Mouse (Mus musculus): ENCODE measurements around the gene Hes1. TPM values are rescaled to one million over a fixed set of nuclear protein-coding genes. Genes with fewer than 3 reads are reported as not detected.
"Not testable (repeated sequence)": the region's sequence is repeated elsewhere in the genome, so short reads cannot be mapped to it uniquely, and the experiment has no call there.

Gene Hes1
- total RNA-seq, 2 experiments from 2014 or later: 18.0 to 24.2 TPM

DNA sequence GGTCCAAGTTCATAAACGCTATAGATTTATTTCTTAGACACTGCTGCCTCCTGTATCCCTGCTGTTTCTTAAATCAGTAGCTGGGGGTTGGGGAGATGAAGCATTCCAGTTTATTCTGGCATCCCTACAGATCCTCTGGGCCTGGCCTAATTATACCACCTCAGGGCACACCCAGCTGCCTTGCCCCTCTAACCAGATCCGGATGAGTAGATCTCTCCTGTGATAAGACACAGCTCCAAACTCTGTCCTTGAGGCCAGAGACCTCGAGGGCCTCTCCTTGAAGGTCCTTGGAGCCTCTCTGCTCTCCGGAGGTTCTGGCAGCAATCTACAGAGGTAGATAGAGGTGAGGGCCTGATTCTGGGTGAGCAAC is 5.4 kb downstream of the Hes1 start:
- DNase-seq (ENCODE audit: extremely low spot score in 1 of 2, low spot score in 1 of 2): peak in 1 of 2 experiments; percentile 10

DNA sequence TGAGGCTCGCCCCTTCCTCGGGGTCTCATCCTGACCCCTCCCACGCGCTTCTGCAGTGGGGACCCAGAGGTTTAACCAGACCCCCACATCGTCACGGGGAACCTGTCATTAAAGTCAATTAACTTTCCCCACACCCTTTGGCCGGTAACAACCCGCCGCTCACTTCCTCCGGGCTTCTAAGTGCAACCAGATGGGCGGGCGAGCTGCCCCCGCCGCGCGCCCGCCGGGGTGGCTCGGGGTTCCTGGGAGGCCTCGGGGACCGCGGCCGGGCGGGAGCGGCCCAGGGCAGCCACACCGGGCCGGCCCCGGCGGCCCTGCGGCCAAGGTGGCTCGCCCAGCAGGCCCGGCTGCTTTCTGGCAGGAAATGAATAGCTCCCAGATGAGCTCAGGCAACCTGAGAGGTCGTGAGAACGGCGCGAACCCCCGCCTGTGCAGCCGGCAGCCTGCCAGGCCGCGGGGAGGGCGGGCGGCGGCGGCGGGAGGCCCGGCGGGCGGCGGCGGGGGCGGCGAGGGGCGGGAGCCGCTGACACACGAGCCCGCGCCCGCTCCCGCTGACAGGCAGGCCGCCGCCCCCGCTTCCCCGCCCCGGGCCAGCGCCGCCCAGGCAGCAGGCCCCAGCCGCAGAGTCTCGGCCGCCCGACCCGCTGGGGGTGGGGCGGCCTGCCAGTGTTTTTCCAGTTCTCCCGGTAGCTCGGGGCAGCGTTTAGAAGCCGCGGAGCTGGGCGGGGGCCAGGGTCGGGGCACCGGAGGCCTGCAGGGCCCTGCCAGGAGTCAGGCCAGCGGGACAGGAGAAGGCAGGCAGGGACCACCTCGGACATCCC is 6.0 kb downstream of the Hes1 start:
- peak; percentile 59 to 61 for DNase-seq (ENCODE audit: extremely low spot score in 1 of 2, low spot score in 1 of 2)

DNA sequence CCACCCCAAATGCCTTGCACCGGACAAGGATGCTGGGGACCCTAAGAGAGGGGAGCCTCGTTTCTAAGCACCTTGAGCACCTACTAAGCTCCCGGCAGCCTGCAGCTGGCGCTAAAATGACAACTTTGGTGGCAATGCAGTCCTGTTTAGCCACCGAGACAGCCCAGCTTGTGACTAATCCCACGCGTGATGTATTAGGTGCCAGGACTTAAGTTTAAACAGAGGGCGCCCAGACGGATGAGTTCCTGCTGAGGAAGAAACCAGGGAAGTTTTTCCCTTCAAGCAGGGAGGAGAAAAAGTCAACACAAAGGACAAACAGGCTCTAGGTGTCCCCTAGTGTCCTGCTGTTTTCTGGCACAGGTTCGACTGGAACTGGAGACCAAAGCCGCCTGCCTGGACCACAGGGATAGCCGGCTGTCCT is 6.6 kb downstream of the Hes1 start:
- DNase-seq (ENCODE audit: extremely low spot score in 1 of 2, low spot score in 1 of 2): peak in 1 of 2 experiments; percentile 31

DNA sequence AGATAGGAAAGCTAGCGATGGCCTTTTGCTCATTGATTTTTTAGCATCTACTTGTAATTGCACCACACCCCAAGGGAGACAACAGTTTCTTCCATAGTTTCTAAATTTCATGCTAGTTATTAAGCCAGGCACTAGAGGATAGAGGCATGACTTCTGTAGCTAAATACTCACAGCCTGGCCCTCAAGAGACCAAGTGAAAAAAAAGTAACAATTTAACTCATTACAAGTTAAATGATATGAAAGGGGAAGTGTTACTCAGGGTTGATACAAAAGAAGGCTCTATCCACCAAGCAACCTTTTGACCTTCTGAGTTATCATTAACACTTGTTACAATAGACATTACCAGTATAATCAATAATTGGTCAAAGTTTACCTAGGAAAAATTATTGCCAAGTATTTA is 9.1 kb downstream of the Hes1 start:
- DNase-seq (ENCODE audit: extremely low spot score in 1 of 2, low spot score in 1 of 2): no peak

DNA sequence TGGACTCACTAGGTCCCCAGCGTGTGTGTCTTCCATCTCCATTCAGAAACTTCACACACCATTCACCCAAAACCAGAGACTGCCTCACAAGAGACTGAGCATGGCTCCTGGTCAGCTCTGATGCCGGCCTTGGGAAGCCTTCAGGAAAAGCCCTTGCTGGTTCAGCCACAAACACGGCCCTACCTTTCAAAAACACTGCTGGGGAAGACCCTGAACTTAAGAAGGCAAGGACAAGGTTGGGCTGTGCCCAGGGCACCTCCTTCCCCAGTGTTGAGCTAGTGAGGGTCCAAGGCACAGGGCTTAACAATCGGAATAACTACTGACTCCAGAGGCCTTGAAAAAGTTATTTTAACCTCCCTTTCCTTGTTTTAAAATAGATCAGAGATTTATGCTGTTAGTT is 17.3 kb downstream of the Hes1 start:
- no peak for DNase-seq (ENCODE audit: extremely low spot score in 1 of 2, low spot score in 1 of 2)

- no peak for DNase-seq (ENCODE audit: extremely low spot score in 1 of 2, low spot score in 1 of 2)
These were observed 17.8 kb downstream of the Hes1 start for GRCm38 (mm10) chr16:30081980-30082379.

- no peak for DNase-seq (ENCODE audit: extremely low spot score in 1 of 2, low spot score in 1 of 2)
These were observed 18.8 kb downstream of the Hes1 start for GRCm38 (mm10) chr16:30082965-30083364.

DNA sequence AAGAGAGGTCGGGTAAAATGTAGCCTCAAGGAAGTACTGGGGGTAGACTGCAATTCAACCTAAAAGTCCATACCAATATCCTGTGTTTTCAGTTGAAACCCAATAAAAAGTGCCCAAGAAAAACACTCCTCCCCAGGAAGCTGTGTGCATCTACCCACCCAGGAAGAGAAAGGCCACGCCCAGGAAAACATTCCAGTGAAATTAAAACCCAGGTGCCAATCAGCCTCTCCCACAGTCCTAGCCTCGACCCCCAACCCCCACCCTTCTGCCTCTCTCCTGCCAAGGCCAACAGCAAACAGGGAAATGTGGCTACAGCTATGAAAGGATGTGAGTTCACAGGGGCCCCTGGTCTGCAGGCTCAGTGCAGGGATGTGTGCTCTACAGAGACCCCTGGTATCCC is 19.4 kb downstream of the Hes1 start:
- DNase-seq (ENCODE audit: extremely low spot score in 1 of 2, low spot score in 1 of 2): no peak

- DNase-seq (ENCODE audit: extremely low spot score in 1 of 2, low spot score in 1 of 2): no peak
These were observed 24.5 kb downstream of the Hes1 start for GRCm38 (mm10) chr16:30088646-30089045.

- DNase-seq (ENCODE audit: extremely low spot score in 1 of 2, low spot score in 1 of 2): no peak
These were observed 26.1 kb downstream of the Hes1 start for GRCm38 (mm10) chr16:30090200-30090865.

DNA sequence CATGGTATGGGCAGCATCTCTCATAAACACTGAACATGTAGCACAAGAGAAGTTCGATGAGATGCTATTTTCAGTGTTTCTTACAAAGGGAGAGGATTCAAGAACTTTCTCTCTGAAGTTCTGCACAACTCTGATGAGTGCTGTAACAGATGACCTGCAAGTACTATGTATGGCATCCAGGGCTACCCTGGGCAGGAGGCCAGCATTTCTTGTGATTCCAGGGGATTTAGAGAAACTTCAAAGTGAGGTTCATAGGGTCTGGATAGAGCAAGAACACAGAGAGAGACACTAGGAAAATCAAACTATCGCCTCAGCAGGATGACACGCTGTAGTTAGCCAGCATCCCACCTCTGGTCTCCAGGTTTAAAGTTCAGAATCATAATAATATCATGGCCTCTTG is 31.9 kb downstream of the Hes1 start:
- no peak for DNase-seq (ENCODE audit: extremely low spot score in 1 of 2, low spot score in 1 of 2)

GRCm38 (mm10) chr16:30096475-30096874 is 32.3 kb downstream of the Hes1 start:
- DNase-seq (ENCODE audit: extremely low spot score in 1 of 2, low spot score in 1 of 2): no peak

GRCm38 (mm10) chr16:30099124-30099523 is 34.9 kb downstream of the Hes1 start:
- DNase-seq (ENCODE audit: extremely low spot score in 1 of 2, low spot score in 1 of 2): no peak

DNA sequence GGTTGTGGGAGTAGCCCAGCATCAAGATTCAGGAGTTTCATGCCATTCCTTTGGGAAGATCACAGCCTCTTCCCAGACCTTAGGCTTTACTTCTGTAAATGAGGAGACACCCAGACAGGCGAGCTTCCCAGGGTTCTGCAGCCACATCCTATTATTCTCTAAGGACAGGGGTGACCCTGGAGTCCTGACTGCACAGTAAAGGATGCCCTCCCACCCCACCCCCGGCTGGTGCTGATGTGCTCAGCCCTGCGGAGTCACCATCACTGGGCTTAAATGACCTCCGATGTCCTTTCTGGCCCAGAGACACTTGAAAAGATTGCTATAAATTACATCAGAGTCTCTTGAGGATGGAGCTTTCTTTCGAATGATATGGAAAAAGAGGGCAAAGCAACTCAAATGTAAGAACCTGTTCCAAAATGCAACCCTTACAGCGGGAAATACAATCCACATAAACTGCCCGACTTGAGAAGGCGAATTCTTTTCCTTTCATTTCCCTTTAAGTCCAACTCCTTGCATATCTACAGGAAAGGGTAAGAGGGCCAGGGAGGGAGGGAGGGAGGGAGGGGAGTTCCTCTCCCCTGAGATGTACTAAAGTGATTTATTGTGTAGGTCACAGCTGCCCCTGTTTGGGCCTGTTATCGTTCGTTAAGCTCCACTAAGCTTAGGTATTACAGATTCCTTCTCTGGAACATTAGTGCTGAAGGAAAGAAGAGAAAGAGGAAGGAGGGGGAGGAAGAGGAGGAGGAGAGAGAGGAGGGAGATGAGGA is 38.1 kb downstream of the Hes1 start:
- no peak for DNase-seq (ENCODE audit: extremely low spot score in 1 of 2, low spot score in 1 of 2)

DNA sequence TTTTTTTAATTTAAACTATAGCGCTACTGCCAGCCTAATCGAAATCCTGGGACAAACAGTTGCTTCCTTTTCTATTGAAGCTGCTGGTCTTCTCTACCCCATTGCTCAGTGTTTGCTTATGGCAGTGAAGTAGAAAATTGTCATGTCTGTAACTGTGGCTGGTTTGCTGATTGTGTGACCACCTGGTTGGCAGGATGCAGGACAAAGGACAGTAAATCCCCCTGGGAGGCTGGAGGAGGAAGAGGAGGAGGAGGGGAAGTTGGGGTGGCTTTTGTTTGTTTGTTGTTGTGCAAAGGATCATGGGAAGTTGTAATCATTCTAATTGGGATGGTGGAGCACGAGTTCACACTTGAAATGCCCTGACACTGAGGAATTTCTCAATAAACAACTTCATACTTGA is 38.8 kb downstream of the Hes1 start:
- no peak for DNase-seq (ENCODE audit: extremely low spot score in 1 of 2, low spot score in 1 of 2)

DNA sequence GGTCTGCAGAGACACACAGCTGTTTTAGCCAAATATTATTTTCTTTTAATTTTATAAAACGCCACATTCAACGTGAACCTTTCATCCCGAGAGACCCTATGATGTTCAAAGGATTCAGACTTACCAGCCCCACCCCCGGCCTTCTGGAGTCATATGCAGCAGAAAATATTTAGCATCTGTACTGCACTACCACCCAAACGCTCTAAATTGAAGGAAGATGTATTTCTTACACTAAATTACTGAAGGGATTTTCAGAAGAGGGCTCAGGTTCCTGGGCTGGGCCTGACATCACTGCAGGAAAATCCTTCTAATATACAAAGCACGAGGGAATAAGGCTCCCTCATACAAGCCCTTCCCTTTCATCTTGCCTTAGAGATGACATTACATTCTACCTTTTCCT is 39.3 kb downstream of the Hes1 start:
- DNase-seq (ENCODE audit: extremely low spot score in 1 of 2, low spot score in 1 of 2): no peak

GRCm38 (mm10) chr16:30104363-30104762 is 40.2 kb downstream of the Hes1 start:
- no peak for DNase-seq (ENCODE audit: extremely low spot score in 1 of 2, low spot score in 1 of 2)

GRCm38 (mm10) chr16:30105476-30105875 is 41.3 kb downstream of the Hes1 start:
- DNase-seq (ENCODE audit: extremely low spot score in 1 of 2, low spot score in 1 of 2): no peak

GRCm38 (mm10) chr16:30108167-30108566 is 44.0 kb downstream of the Hes1 start:
- DNase-seq (ENCODE audit: extremely low spot score in 1 of 2, low spot score in 1 of 2): not testable (repeated sequence)

DNA sequence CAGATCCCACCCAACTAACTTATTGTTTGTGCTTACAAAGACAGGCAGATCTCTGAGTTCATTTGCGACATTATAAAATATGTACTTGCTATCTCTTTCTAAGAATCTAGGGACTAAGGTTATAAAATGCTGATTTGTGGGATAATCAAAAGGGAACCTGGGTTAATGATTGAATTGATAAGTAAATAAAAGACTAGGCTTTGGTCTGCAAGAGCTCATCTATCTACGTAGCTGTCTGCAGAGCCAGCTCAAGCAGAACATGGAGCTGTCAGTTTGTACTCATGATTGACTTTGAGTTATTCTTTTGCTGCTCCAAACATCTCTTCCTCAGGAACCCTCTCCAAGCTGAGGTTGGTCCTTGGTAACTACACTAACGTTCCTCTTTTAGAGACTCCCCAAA is 46.3 kb downstream of the Hes1 start:
- no peak for DNase-seq (ENCODE audit: extremely low spot score in 1 of 2, low spot score in 1 of 2)

- DNase-seq (ENCODE audit: extremely low spot score in 1 of 2, low spot score in 1 of 2): no peak
These were observed 46.9 kb downstream of the Hes1 start for GRCm38 (mm10) chr16:30111069-30111468.

Data from layer of hippocampus, postnatal 25 days (tissue).